Mouse (Mus musculus) heart, postnatal 14 days (tissue): ENCODE measurements around the gene Slc35b2. TPM values are rescaled to one million over a fixed set of nuclear protein-coding genes. Genes with fewer than 3 reads are reported as not detected.

Experiments
- DNase-seq, 2 experiments: peaks; one replicate each; pipeline ENCODE4 v3.0.0; 2021 to 2022
- intact Hi-C: fragments of 180-260 bp; cut with DNase I; formaldehyde crosslinking; loops from one replicate; pipeline ENCODE4 v1.15.1; 2025
- total RNA-seq, 2 experiments: library from RNA; stranded (reverse); gene quantifications; 2 replicates each; pipeline ENCODE4 v1.2.3; 2021

Gene Slc35b2
- total RNA-seq, 2 experiments from 2014 or later: 28.8 to 29.9 TPM

DNA sequence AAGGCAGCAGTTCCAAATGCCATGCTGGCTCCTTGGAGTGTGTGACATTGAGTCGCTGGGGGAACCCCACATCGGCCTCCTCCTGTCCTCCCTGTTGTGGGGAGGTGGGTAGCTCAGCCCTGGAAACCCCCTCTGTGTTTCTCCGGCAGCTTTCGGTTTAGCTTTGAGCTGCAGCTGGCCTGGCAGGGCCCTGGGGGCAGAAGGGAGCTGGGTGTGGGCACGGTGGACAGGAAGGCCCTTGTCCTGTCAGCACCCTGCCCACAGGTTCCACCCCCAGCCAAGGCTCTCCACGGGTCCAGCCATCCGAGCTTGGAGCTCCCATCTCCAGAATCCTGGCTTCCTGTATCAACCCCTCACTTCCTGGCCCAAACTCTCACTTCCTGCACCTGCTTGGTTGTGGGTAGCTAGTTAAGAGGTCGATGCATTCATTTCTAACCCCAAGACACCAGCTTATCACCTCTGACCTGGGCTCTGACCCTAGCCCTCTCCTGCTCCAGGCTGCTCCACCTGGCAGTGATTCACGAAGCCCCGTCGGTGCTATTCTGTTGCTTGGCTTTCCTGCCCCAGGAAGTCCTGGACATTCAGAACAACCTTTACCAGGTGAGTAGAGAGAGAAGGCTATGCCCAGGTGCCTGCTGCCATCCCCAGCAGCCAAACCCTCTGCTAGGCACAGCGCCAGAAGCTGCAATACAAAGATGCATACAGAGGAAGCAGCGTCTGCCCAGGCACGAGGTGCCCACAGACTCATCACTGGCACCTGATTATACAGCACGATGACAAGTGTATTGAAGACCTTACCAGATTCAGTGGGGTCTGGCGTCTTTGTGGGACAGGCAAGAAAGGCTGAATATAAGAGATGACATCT lies 5.4 kb upstream of the Slc35b2 start:
- intact Hi-C loops: no loop called here
- DNase-seq: no peak

DNA sequence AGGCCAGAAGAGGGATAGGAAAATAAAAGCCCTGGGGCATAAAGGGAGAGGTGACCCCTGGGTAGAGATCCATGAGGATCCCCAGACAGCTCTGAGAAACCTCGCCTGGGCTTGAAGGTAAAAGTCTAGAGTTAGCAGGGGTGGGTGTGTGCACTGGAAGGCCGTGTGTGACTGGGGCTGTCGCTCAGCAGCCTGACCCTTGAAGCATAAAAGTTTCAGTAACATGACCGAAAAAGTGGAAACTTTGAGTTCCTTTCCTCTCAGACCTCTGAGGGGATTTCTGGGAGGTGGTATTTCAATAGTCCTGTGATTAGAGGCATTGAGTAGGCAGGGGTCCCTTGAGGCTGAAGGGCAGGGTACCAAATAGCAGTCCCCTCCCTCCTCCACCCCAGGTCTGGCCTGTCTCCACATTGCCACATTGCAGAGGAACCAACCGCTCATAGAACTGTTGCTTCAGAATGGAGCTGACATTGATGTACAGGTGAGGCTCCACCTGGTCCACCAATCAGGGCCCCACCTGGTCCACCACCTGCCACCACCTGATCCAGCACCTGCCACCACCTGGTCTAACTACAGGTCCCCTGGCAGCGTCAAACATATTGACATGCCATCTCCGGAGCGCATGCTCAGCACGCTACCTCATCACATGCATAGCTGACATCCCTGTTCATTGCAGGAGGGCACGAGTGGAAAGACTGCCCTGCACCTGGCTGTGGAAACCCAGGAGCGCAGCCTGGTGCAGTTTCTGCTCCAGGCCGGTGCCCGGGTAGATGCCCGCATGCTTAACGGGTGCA lies 3.7 kb upstream of the Slc35b2 start:
- intact Hi-C loops: loop anchor here (10.0 kb wide), 1 partner anchor 825 kb away; the partner anchor contains the start of gene Zfp318
- no peak for DNase-seq

DNA sequence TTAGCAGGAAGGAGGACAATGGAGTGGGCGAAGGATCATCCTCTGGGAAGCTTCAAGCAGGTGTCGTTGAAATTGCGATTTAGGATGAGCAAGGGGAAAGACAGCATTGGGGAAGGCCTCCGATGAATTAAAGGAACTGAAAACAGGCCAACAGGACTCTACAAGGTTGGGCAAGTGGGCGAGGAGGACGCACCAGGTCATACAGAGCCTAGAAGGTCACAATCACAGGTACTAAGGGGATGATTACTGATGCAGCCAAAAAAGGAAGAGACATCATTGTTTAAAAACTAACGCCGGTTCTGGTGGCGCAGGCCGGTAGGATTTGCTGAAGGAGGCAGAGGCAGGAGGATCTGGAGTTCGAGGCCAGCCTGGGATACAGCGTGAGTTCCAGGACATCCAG lies 458 bp upstream of the Slc35b2 start:
- intact Hi-C loops: loop anchor here (10.0 kb wide), 1 partner anchor 822 kb away; the partner anchor contains the start of gene Zfp318
- DNase-seq: no peak

DNA sequence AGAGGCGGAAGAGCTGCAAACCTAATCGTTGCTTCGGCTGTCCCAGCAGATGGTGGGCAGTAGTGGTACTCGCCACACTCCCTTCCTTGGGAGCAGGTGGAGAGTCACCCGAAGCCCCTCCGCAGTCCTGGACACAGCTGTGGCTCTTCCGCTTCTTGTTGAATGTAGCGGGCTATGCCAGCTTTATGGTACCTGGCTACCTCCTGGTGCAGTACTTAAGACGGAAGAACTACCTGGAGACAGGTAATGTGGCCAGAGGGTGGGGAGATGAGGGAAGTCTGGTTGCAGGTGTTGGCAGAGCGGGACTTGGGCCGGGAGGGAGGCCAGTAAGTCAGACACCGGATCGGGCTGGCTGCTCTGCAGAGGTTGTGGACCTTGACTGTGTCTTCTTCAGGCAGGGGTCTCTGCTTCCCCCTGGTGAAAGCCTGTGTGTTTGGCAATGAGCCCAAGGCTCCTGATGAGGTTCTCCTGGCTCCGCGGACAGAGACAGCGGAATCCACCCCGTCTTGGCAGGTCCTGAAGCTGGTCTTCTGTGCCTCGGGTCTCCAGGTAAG lies 934 bp downstream of the Slc35b2 start:
- intact Hi-C loops: loop anchor here (10.0 kb wide), 1 partner anchor 820 kb away; the partner anchor contains the start of gene Zfp318
- no peak for DNase-seq

DNA sequence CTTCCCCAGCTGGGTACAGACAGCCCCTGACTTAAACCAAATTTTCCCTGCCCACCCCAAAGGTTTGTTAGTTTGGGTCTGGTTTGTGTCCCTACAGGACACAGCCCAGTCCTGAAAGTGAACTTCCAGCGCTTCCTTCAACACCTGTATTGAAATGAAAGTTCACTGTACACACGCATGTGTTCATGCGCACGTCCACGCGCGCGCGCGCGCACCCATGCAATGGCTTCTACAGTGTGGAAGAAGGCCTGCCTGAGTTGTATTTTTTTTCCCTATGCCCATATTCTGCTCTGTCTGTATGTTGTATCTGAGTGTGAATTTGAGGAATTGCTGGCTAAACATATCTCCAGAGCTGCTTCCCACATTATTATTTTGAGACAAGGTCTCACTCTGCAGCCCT lies 1.4 kb downstream of the Slc35b2 start:
- no peak for DNase-seq
- intact Hi-C loops: loop anchor here (10.0 kb wide), 1 partner anchor 820 kb away; the partner anchor contains the start of gene Zfp318

DNA sequence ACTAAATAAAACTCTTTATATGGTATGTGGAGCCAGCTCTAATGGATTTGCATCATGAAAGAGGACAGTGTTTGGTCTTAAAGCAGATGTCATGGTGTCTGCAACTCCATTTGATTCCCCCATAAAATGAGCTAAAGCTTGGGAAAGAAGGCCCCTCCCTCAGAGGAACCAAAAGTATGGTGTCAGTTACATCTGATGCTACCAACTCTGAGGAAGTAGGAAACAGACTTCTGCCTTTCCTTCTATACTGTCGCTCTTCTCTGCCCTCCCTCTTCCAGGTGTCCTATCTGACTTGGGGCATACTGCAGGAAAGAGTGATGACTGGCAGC lies 2.3 kb downstream of the Slc35b2 start:
- DNase-seq: no peak
- intact Hi-C loops: loop anchor here (10.0 kb wide), 1 partner anchor 819 kb away; the partner anchor contains the start of gene Zfp318

DNA sequence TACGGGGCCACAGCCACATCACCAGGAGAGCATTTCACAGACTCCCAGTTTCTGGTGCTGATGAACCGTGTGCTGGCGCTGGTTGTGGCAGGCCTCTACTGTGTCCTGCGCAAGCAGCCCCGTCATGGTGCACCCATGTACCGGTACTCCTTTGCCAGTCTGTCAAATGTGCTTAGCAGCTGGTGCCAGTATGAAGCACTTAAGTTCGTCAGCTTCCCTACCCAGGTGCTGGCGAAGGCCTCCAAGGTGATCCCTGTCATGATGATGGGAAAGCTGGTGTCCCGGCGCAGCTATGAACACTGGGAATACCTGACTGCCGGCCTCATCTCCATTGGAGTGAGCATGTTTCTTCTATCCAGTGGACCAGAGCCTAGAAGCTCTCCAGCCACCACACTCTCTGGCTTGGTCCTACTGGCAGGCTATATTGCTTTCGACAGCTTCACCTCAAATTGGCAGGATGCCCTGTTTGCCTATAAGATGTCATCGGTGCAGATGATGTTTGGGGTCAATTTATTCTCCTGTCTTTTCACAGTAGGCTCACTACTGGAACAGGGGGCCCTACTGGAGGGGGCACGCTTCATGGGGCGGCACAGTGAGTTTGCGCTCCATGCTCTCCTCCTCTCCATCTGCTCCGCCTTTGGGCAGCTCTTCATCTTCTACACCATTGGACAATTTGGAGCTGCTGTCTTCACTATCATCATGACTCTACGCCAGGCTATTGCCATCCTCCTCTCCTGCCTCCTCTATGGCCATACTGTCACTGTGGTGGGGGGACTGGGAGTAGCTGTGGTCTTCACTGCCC lies 2.9 kb downstream of the Slc35b2 start:
- intact Hi-C loops: loop anchor here (10.0 kb wide), 1 partner anchor 818 kb away; the partner anchor contains the start of gene Zfp318
- DNase-seq: no peak

DNA sequence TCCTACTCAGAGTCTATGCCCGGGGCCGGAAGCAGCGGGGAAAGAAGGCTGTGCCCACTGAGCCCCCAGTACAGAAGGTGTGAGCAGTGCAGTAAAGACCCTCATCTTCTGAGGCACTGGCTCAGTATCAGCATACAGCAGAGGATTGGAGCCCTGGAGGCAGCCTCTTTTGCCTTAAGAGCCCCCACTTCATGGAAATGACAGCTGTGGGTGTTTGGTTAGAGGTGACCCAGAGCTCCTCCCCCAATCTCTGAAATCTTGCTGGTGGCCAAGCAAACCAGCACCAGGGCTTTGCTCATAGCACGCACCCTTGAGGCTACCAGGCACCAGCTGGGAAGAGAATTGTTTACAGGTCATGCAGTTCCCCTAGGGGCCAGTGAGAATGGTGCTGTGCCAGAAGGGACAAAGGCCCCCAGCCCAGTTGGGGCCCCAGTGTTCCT lies 3.5 kb downstream of the Slc35b2 start:
- DNase-seq: no peak
- intact Hi-C loops: loop anchor here (10.0 kb wide), 1 partner anchor 818 kb away; the partner anchor contains the start of gene Zfp318

DNA sequence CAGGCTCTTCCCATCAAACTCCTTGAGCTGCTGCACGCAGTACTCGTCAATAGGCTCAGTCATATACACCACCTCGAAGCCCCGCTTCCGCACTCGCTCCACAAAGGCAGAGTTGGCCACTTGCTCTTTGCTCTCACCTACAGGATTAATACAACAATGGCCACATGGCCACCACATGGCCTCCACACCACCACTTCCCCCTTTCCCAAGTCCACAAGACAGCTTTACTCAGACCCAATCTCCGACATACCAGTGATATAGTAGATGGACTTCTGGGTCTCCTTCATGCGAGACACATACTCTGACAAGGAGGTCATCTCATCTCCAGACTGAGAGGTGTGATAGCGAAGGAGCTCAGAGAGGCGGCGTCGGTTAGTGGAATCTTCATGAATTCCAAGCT lies 5.3 kb downstream of the Slc35b2 start:
- DNase-seq: no peak
- intact Hi-C loops: loop anchor here (10.0 kb wide), 1 partner anchor 816 kb away; the partner anchor contains the start of gene Zfp318

DNA sequence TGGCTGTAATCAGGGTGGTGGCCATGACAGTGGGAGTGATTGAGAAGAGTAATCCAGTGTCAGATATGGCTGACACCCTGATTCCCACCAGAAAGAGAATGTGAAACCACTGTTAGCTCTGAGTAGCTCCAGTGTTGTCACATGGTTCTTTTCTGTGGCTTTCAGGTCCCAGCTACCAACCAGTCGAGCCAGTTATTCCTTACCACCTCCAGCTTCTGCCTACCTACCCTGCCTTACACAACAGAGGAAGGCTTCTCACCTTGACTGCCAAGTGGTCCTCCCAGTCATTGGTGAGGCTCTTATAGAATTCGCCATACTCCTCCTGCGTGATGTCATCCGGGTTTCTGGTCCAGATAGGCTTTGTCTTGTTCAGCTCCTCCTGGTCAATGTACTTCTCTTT lies 6.3 kb downstream of the Slc35b2 start:
- no peak for DNase-seq
- intact Hi-C loops: loop anchor here (5.0 to 10.0 kb wide), 2 partner anchors 592 to 815 kb away; partner anchors contain the start of genes Gtpbp2 and Zfp318

DNA sequence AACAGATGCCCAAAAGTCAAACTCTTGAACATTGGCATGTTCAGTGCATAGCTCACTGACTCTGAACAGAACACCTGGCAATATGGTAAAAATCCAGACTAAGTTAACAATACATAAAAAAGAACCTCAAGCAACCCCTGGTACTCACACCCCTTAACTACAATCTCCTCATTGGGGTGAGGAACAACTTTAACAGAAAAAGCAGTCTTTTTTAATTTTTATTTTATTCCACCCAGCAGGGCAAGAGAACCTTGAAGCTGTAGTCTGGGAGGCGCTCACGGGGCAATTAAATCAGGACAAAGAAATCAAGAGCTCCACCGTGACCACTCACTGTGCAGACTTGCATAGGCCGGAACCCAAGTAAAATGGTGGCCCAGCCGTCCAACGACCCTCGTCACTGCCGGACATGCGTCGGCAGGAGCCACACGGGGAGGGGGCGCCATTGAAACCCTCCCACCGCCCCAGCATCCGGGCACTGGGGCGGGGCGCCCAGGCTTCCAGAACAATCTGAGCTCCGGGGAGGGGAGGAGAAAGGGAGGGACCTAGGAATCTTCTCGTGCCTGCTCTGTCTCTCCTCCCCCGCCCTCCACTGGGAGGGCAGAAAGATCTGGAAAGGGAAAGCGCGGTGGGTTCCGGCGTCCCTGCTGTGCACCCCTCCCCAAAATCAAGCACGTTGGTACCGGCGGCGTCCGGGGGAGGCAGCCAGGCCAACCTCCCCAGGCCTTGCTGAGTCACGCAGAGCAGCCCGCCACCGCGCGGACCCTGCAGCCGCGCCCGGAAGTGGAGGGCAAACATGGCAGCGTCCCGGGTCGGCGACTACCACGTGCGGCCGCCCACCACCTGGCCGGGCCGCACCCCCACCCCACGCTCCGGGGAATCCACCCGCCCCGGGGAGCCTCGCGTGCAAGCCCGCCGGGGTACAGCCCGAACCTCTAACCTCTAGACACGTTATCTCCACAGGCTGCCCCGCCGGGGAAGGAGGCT lies 8.7 kb downstream of the Slc35b2 start:
- intact Hi-C loops: loop anchor here (5.0 kb wide), 1 partner anchor 590 kb away; the partner anchor contains the start of gene Gtpbp2
- peak; percentile 80 to 84 for DNase-seq

DNA sequence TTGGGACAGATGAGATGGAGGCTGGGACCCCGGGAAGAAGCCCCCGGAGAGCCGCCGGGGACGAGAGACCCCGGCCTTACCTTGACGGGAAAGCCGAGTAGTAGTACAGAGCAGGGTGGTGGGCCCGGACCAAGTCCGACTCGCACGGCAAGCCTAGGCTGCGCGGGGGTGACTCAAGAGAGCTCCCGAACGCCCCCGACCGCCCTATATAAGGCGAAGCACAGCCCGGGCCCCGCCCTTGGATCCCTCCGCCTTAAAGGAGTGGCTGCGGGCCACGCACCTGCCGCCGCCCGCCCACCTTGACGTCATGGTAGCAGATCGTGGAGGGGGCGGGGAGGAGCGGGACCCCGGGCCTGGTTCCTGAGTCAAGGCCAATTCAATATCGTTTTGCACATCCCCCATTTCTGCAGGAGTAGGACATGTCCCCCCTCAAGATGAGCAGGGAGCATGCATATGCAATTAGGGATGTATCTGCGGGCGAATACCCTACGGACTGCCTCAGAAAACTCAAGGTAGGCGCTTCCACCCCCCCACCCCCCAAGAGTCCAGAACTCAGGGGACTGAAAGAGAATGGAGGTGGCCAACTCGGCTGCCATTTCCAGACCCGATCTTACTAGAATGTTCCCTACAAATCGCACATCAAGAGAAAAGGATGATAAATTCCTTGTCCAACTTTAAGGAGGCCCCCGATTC lies 9.6 kb downstream of the Slc35b2 start, which contains the start of gene Hsp90ab1:
TSS of gene Hsp90ab1 (minus strand) at position 185 of the 693 bp plus-strand sequence.
- intact Hi-C loops: loop anchor here (5.0 kb wide), 1 partner anchor 589 kb away; the partner anchor contains the start of gene Gtpbp2

DNA sequence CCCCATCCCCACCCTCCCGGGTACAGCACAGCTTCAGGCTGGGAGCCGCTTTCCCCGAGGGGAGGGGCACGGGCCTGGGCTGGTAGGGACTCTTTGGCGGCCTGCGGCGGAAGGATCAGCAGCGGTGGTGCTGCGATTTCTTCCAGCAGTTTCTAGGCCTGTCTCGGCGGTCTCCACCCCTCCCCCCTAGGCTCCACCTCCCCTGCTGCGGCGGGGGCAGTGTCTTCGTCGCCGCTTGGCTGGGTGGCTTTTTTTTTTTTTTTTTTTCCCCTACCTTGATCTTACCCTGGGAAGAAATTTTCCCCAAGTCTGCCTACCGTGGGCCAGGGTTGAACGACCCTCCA lies 10.1 kb downstream of the Slc35b2 start:
- DNase-seq: peak; percentile 97
- intact Hi-C loops: loop anchor here (5.0 kb wide), 1 partner anchor 589 kb away; the partner anchor contains the start of gene Gtpbp2

More for the DNA sequence above, 9.6 kb downstream of the Slc35b2 start, which contains the start of gene Hsp90ab1:
- peak; percentile 99 for DNase-seq

DNA sequence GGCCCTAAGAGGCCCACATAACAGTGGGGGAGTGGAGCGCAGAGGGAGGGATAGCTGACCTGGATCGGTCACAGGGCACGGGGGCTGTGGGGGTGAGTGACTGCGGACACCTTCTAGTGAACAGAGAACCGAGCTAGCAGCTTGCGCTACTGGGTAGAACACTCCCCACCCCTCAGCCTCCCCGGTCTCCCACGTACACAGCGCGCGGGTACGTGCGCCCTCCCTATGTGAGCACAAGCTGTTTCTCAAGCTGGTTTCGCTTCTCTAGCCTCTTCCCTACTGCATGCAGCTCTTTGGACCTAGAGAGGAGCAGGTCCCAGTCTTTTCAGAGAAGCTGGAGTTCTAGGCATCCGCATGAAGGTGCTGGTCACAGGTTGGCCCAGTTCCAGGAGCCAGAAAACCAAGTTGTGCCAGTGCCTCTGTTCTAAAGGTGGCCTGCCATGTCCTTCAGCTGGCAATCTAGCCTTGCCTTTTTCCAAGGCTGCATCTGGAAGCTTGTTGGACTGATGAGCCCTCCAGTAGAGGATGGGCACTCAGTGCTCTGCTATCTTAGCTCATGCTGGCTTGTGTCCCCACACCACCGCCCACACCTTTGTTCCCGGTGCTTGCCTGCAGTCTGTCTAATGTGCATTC lies 10.6 kb downstream of the Slc35b2 start:
- DNase-seq: peak; percentile 69 to 72
- intact Hi-C loops: loop anchor here (5.0 kb wide), 1 partner anchor 588 kb away; the partner anchor contains the start of gene Gtpbp2

DNA sequence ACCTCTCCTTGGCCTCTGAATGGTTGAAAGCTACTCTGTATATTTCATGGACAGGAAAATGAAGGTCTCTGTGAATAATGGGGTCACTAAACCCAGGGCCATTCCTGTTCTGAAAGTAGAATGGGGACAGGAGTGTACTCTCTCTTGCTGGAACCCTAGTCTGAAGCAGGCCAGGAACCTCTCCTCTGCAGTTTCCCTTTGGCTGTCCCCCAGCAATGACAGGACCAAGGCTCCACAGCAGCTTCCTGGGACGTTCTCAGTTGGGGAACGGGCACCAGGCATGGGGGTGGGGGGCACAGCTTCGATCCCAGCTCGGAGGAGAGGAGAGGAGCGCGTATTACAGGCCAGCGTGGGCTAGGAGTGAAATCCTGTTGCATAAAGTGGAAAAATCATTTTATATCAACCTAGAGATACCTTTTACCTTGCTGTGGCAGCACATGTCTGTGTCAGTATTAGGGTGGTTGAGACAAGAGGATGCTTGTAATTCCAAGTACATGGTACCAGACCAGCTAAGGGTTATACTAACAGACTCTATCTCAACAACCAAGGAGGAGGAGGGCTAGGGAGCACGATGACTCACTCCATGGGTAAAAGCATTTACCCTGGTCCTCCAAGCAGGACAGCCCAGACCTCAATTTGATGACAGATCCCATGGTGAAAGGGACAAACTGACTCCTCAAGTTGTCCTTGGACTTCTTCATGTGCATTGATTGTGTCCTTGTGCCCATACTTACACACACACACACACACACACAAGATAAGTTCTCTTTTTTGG lies 11.6 kb downstream of the Slc35b2 start:
- no peak for DNase-seq
- intact Hi-C loops: no loop called here

DNA sequence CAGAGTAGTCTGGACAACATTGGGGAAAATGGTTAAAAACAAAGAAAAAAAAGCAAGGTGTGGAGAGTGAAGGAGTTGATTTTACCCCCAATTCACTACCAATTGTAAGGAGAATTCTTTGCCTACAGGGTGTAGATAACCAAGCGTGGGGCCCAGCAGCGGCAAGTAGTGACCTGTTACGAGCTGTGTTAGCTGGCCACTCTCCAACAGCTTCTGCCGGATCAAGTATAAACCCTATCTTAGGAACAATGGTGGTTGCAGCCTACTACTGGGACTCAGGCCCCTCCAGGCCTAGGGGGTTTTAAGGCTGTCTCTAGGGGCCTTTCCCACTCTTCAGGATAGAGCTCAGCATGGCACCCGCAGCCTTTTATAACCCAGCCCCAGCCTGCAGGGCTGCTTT lies 14.6 kb downstream of the Slc35b2 start:
- no peak for DNase-seq
- intact Hi-C loops: no loop called here
